Mouse (Mus musculus): ENCODE data around the gene Rac3.

- no peak for TF ChIP-seq CTCF (IDR thresholded peaks at IDR 0.05; ENCODE audit: borderline replicate concordance, control insufficient read depth, extremely low read depth, insufficient read depth, low read length, poor library complexity)
- TF ChIP-seq POLR2A (IDR thresholded peaks at IDR 0.05; ENCODE audit: control insufficient read depth, extremely low read depth, insufficient read depth, low read length, poor library complexity) = no peak
Measured at GRCm38 (mm10) chr11:120719242-120719641, 2.0 kb upstream of the Rac3 start.

All from thymus, adult 2 months (tissue).